Mouse (Mus musculus): ENCODE measurements around the gene Lcor. TPM values are rescaled to one million over a fixed set of nuclear protein-coding genes. Genes with fewer than 3 reads are reported as not detected.

Gene Lcor
- polyA plus RNA-seq, 1 experiment = 15.6 TPM

- no peaks in the 10 kb centered on the region for H3K27me3 ChIP-seq (ENCODE audit: control insufficient read depth, insufficient read depth, low read length, poor library complexity, severe bottlenecking)
- TF ChIP-seq CTCF (IDR thresholded peaks at IDR 0.05; ENCODE audit: low read depth, low read length) (no peak), EP300 (IDR thresholded peaks at IDR 0.05; ENCODE audit: insufficient read depth, low read depth, low read length) (no peak), POLR2A (IDR thresholded peaks at IDR 0.05; ENCODE audit: insufficient read depth, low read length) (no peak)
- no peaks in the 10 kb centered on the region for H3K36me3 ChIP-seq (ENCODE audit: control insufficient read depth, insufficient read depth, low read length, poor library complexity, severe bottlenecking)
- no peaks in the 10 kb centered on the region for H3K9me3 ChIP-seq (replicated peaks; ENCODE audit: control insufficient read depth, insufficient read depth, low read length, poor library complexity, severe bottlenecking)
- H3K4me1 ChIP-seq (ENCODE audit: control insufficient read depth, insufficient read depth, low read length) = peaks cover 4% of the 10 kb centered on the region
- H3K27ac ChIP-seq (ENCODE audit: insufficient read depth, low read length) = no peak overlapping the region
- H3K4me3 ChIP-seq (ENCODE audit: low read depth, low read length) = no peak overlapping the region
- H3K9ac ChIP-seq (ENCODE audit: low read depth, poor library complexity, severe bottlenecking) = no peak overlapping the region
Measured at GRCm38 (mm10) chr19:41589681-41590080, 107.2 kb downstream of the Lcor start.

- no peak overlapping the region for H3K4me3 ChIP-seq (ENCODE audit: low read depth, low read length)
- H3K36me3 ChIP-seq (ENCODE audit: control insufficient read depth, insufficient read depth, low read length, poor library complexity, severe bottlenecking) = no peaks in the 10 kb centered on the region
- no peak overlapping the region for H3K9ac ChIP-seq (ENCODE audit: low read depth, poor library complexity, severe bottlenecking)
- no peaks in the 10 kb centered on the region for H3K27me3 ChIP-seq (ENCODE audit: control insufficient read depth, insufficient read depth, low read length, poor library complexity, severe bottlenecking)
- H3K4me1 ChIP-seq (ENCODE audit: control insufficient read depth, insufficient read depth, low read length) = peaks cover 4% of the 10 kb centered on the region
- H3K9me3 ChIP-seq (replicated peaks; ENCODE audit: control insufficient read depth, insufficient read depth, low read length, poor library complexity, severe bottlenecking) = no peaks in the 10 kb centered on the region
- TF ChIP-seq CTCF (IDR thresholded peaks at IDR 0.05; ENCODE audit: low read depth, low read length) (no peak), POLR2A (IDR thresholded peaks at IDR 0.05; ENCODE audit: insufficient read depth, low read length) (no peak), EP300 (IDR thresholded peaks at IDR 0.05; ENCODE audit: insufficient read depth, low read depth, low read length) (no peak)
- no peak overlapping the region for H3K27ac ChIP-seq (ENCODE audit: insufficient read depth, low read length)
Measured at GRCm38 (mm10) chr19:41591808-41592207, 109.4 kb downstream of the Lcor start.

- Histone ChIP-seq H3K4me1 (ENCODE audit: control insufficient read depth, insufficient read depth, low read length) (no peaks in the 10 kb centered on the region), H3K36me3 (ENCODE audit: control insufficient read depth, insufficient read depth, low read length, poor library complexity, severe bottlenecking) (no peaks in the 10 kb centered on the region), H3K27ac (ENCODE audit: insufficient read depth, low read length) (no peak overlapping the region), H3K9me3 (replicated peaks; ENCODE audit: control insufficient read depth, insufficient read depth, low read length, poor library complexity, severe bottlenecking) (no peaks in the 10 kb centered on the region), H3K9ac (ENCODE audit: low read depth, poor library complexity, severe bottlenecking) (no peak overlapping the region), H3K4me3 (ENCODE audit: low read depth, low read length) (no peak overlapping the region), H3K27me3 (ENCODE audit: control insufficient read depth, insufficient read depth, low read length, poor library complexity, severe bottlenecking) (no peaks in the 10 kb centered on the region)
- TF ChIP-seq POLR2A (IDR thresholded peaks at IDR 0.05; ENCODE audit: insufficient read depth, low read length) = no peak
- no peak for TF ChIP-seq EP300 (IDR thresholded peaks at IDR 0.05; ENCODE audit: insufficient read depth, low read depth, low read length)
- TF ChIP-seq CTCF (IDR thresholded peaks at IDR 0.05; ENCODE audit: low read depth, low read length) = no peak
Measured at GRCm38 (mm10) chr19:41597170-41597894, 114.9 kb downstream of the Lcor start.

GRCm38 (mm10) chr19:41600647-41601046 lies 118.2 kb downstream of the Lcor start:
- Histone ChIP-seq H3K27me3 (ENCODE audit: control insufficient read depth, insufficient read depth, low read length, poor library complexity, severe bottlenecking) (no peaks in the 10 kb centered on the region), H3K36me3 (ENCODE audit: control insufficient read depth, insufficient read depth, low read length, poor library complexity, severe bottlenecking) (no peaks in the 10 kb centered on the region), H3K27ac (ENCODE audit: insufficient read depth, low read length) (no peak overlapping the region), H3K9ac (ENCODE audit: low read depth, poor library complexity, severe bottlenecking) (no peak overlapping the region; the same call in 1 of the 2 replicates), H3K4me1 (ENCODE audit: control insufficient read depth, insufficient read depth, low read length) (no peaks in the 10 kb centered on the region), H3K9me3 (replicated peaks; ENCODE audit: control insufficient read depth, insufficient read depth, low read length, poor library complexity, severe bottlenecking) (no peaks in the 10 kb centered on the region), H3K4me3 (ENCODE audit: low read depth, low read length) (peak overlapping the region; percentile 48)
- TF ChIP-seq POLR2A (IDR thresholded peaks at IDR 0.05; ENCODE audit: insufficient read depth, low read length) (no peak), CTCF (IDR thresholded peaks at IDR 0.05; ENCODE audit: low read depth, low read length) (no peak)

- Histone ChIP-seq H3K27me3 (ENCODE audit: control insufficient read depth, insufficient read depth, low read length, poor library complexity, severe bottlenecking) (no peaks in the 10 kb centered on the region), H3K36me3 (ENCODE audit: control insufficient read depth, insufficient read depth, low read length, poor library complexity, severe bottlenecking) (no peaks in the 10 kb centered on the region), H3K27ac (ENCODE audit: insufficient read depth, low read length) (no peak overlapping the region), H3K9me3 (replicated peaks; ENCODE audit: control insufficient read depth, insufficient read depth, low read length, poor library complexity, severe bottlenecking) (0 out of 2 replicates have a peak, but pooled peaks cover 12% of the 10 kb centered on the region), H3K4me1 (ENCODE audit: control insufficient read depth, insufficient read depth, low read length) (no peaks in the 10 kb centered on the region), H3K4me3 (ENCODE audit: low read depth, low read length) (no peak overlapping the region), H3K9ac (ENCODE audit: low read depth, poor library complexity, severe bottlenecking) (no peak overlapping the region)
- TF ChIP-seq POLR2A (IDR thresholded peaks at IDR 0.05; ENCODE audit: insufficient read depth, low read length) = no peak
- no peak for TF ChIP-seq CTCF (IDR thresholded peaks at IDR 0.05; ENCODE audit: low read depth, low read length)
- TF ChIP-seq EP300 (IDR thresholded peaks at IDR 0.05; ENCODE audit: insufficient read depth, low read depth, low read length) = no peak
Measured at GRCm38 (mm10) chr19:41606208-41606987, 124.0 kb downstream of the Lcor start.

- no peak overlapping the region for H3K4me3 ChIP-seq (ENCODE audit: low read depth, low read length)
- H3K27ac ChIP-seq (ENCODE audit: insufficient read depth, low read length) = no peak overlapping the region
- TF ChIP-seq CTCF (IDR thresholded peaks at IDR 0.05; ENCODE audit: low read depth, low read length) (no peak), EP300 (IDR thresholded peaks at IDR 0.05; ENCODE audit: insufficient read depth, low read depth, low read length) (no peak), POLR2A (IDR thresholded peaks at IDR 0.05; ENCODE audit: insufficient read depth, low read length) (no peak)
- no peaks in the 10 kb centered on the region for H3K27me3 ChIP-seq (ENCODE audit: control insufficient read depth, insufficient read depth, low read length, poor library complexity, severe bottlenecking)
- no peaks in the 10 kb centered on the region for H3K36me3 ChIP-seq (ENCODE audit: control insufficient read depth, insufficient read depth, low read length, poor library complexity, severe bottlenecking)
- no peaks in the 10 kb centered on the region for H3K4me1 ChIP-seq (ENCODE audit: control insufficient read depth, insufficient read depth, low read length)
- H3K9me3 ChIP-seq (replicated peaks; ENCODE audit: control insufficient read depth, insufficient read depth, low read length, poor library complexity, severe bottlenecking) = 0 out of 2 replicates have a peak, but pooled peaks cover 12% of the 10 kb centered on the region
- H3K9ac ChIP-seq (ENCODE audit: low read depth, poor library complexity, severe bottlenecking) = no peak overlapping the region
Measured at GRCm38 (mm10) chr19:41611683-41612082, 129.2 kb downstream of the Lcor start.

Other genes with a start within 250 kb of the Lcor start
- gene Tm9sf3, start 218.6 kb upstream of the Lcor start, polyA plus RNA-seq (2011; ENCODE audit: insufficient read depth, insufficient read length, low read depth, missing spikeins) = 115 and 121 TPM in 2 replicates
- 0.16 and 0.38 TPM in 2 replicates for gene Pik3ap1, start 97.5 kb upstream of the Lcor start, polyA plus RNA-seq (2011; ENCODE audit: insufficient read depth, insufficient read length, low read depth, missing spikeins)
- 13.8 and 14.0 TPM in 2 replicates for gene Gm340, start 99.7 kb downstream of the Lcor start, polyA plus RNA-seq (2011; ENCODE audit: insufficient read depth, insufficient read length, low read depth, missing spikeins)

All from ES-Bruce4 (cell line).